Mouse (Mus musculus): ENCODE measurements around the gene Agbl4.

Agbl4 gene

DNA sequence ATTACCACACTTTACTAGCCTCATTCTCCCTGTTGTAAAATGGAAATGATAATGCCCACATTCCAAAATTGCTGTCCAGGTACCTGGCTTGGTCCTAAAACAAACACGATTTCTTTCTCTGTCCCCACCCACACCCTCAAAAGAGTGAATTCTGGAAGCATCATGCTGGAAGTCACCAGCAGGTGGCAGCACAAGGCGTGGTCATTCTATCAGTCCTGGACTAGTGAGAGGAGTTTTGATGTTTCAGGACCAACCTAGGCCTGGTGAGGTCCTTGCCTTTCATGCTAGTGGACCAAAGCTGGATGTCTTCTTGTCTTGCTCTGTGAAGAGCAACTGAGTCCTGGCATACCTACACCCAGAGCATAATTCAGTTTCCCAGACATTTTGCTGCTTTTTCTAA is 1098.5 kb downstream of the Agbl4 start:
- DNase-seq (ENCODE audit: low spot score in 2 of 2), result peak in 1 of 2 experiments; percentile 82

DNA sequence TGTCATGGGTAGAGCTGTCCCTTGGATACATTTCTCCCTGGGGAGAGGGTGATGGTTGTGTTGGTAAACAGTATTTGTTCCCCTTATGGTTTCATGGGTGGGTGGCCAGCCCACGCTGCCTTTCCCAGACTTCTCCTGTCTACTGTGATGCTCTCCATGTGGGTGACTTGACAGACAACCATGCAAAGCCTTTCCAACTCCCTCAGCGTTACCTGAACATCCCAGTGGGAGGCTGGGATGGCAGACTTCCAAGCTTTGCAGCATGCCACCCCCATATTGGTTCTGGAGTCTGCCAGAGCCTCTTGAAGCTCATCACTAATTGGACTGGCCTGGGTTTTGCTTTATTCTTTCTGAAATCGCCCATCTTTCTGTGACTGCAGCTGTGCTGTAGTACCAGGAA is 1101.3 kb downstream of the Agbl4 start:
- peak; percentile 72 to 87 for DNase-seq (ENCODE audit: low spot score in 2 of 2)

DNA sequence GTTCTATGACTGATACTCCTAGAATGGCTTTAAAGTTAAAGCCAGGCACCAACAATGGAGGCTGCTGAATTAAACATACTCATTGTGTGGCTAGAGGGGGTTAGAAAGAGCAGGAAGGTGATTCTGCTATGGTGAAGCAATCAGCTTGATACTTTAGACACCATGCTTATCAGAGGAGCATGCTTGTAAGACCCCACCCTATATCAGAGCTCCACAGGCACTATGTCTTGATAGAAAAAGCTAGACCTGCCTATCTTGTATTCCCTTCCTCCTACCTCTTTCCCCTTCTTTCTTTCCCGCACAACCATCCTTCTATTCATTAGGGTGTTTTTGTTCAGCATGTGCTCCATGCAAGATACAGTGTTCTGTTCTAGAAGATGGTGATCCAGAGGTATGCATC is 1104.0 kb downstream of the Agbl4 start:
- no peak for DNase-seq (ENCODE audit: low spot score in 2 of 2)

DNA sequence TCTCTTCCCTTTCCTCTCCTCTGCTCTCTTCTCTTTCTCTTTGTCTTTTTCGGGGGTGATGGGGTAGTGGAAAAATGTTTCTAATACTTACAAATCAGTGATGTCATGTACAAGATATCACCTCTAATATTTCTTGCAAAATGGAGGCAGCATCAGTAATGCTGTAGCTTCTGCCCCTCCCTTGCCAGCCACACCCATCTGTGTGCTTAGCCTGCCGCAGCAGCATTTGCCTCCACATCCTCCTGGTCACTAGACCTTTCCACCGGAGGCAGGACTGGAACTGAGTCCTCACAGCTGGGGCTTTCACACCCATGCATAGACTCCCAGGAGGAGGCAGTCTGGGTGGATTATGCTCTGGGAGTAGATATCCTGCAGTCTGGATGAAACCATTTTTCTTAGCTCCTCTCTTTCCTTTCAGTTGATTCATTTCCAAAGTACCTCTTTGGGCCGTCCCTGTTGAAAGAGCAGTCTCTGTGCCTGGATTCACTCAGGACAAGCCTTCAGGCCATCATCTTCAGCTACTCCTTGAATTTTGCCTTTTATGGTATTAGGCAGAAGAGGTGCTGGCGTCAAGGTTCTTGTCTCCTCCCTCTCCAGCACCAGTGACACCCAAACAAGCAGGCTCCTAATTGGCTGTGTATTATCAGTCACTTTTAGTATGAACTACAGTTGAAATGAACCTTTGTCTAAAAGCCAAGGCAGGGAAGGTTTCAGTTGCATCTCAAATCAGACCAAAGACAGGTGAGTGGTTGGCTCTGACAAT is 1105.7 kb downstream of the Agbl4 start:
- no peak for DNase-seq (ENCODE audit: low spot score in 2 of 2)

DNA sequence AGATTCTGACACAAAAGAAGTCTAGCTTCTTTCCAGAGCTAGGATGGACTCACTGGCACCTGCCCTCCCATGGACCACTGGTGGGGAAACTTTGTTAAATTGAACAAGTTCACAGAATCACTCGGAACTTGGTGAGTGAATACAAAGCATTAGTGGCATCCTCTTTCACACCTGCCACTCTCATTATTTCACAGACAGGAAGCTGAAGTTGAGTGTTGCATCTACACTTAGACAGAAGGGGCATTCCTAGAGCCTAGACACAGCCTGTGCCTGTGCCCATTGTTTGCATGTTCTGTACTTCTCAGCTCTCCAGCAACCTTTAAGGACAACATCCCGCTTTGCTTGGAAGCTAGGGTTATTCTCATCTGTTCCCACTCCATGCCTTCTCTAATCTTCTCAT is 1107.5 kb downstream of the Agbl4 start:
- DNase-seq (ENCODE audit: low spot score in 2 of 2), result no peak

DNA sequence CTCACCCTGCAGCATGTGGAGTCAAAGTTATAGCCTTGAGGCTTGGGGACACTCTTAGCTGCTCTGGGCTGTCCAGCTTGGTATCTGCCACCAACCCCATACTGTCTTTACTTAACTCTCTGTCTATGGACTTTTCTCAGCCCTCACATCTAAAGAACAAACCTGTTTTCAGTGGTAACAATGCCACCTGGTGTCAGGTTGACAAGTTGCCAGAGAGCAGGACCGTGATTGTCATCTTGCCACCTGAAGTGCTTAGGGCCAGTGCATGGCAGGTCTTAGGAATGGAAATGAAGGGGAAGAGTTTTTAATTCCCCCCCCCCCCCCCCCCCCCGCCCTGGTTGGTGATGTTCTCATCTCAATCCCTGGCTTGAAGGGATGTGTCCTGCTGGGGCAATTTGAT is 1112.7 kb downstream of the Agbl4 start:
- DNase-seq (ENCODE audit: low spot score in 2 of 2), result no peak

DNA sequence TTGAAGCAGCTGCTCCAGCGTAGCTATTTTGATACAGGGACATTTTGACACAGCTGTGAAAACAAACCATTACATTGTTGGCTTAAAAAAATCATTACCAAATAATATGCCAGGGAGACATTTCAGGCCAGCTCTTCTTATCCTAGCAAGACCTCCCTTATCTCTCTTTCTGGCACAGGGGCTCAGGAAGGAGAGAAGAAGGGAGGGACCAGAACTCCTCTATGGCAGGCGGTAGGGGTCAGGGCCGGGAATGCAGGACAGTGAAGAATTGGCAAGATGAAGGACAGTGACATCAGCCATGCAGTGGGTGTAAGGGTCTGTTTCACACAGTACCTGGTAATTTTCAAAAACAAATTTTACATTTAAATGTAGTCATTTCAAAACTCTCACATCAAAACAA is 1116.5 kb downstream of the Agbl4 start:
- DNase-seq (ENCODE audit: low spot score in 2 of 2), result no peak

DNA sequence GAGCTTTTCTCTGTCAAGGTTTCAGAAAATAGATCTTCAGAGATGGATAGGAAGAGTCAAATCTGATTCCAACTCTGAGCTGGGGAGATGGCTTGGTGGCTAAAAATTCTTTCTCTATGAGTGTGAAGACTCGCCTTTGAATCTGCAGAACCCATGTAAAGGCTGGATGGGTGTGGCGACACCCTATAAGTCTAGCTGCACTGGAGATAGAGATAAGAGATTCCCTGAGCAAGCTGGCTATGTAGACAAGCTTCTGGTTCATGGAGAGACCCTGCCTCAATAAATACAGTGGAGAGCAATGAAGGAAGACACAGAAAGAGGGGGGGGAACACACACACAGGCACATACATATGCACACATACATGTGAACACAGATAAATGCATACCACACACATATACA is 1118.7 kb downstream of the Agbl4 start:
- DNase-seq (ENCODE audit: low spot score in 2 of 2), result no peak

DNA sequence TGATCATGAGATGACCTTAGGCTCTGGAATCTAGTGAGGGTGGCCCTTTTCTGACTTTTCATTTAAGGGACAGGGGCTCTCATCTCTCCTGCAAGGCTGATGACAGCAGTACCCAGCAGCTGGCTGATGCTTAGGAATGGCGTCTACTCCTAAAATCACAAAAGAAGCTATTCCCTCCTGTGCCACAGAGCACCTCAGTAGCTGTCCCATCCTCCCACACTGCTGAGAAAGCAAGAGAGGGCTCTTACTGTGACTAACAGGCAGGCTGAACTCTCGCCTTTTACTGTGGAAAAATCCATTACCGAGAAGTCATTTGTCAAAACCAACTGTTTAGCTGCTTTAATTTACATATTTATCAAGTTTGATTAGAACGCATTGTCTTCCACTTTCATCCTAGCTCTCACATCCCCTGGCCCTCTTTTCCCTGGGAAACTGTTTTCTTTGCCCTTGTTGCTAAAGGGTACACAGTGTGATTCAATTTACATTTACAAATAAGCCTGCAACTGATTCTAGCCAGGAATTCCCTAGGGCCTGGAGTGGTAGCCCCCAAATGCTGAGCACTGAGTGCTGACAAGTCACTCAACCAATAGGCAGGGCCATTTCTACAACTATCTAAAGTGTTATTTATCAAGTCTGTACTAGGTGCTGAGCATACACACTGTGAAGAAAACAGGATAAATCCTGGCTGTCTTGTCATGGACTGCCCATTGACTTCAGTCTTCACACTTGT is 1119.8 kb downstream of the Agbl4 start:
- DNase-seq (ENCODE audit: low spot score in 2 of 2), result no peak

DNA sequence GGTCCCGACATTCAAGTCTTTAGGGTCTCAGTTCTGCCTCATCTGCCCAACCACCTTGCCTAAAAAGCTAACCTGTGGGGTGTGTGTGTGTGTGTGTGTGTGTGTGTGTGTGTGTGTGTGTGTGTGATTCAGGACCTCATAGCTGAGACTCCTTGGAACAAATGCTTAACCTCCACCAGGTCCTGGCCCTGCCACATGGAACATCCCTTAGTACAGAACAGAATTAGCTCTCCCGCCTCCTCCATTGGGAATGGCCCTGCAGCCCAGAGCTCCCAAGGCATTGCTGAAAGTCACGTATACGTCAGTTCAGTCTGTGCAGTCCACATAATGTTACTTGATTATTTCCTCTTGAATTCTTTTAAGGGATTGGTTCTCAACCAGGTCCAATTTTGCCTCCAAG is 1120.7 kb downstream of the Agbl4 start:
- DNase-seq (ENCODE audit: low spot score in 2 of 2), result no peak

DNA sequence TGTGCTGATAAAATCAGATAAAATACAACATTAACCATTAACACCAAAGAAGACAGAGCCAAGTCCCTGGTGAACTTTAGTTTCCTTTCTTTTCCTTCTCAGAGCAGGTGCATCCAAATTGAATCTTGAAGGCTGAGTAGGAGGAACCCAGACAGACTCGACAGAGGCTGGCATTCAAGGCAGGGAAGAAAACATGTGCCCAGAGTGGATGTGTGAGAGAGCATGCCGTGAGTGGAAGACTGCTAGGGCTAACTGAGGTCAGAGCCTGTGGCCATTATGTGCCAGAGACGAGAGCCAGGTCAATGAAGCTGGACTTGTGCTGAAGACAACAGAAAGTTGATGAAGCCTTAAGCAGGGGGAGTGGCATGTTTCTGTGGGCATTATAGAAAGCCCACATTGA is 1121.8 kb downstream of the Agbl4 start:
- DNase-seq (ENCODE audit: low spot score in 2 of 2), result no peak

DNA sequence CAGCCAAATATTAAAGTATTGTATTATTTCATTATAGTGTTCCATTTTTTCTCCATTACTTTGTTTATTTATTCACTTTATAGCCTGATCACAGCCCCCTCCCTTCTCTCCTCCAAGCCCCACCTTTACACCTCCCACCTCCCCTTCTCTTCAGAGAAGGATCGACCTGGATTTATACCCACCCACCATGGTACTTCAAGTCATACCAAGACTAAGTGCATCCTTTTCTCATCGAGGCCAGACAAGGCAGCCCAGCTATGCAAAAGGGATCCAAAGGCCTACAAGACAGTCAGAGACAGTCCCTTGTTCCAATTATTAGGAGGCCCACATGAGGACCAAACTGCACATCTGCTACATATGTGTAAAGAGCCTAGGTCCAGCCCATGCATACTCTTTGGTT is 1122.5 kb downstream of the Agbl4 start:
- no peak for DNase-seq (ENCODE audit: low spot score in 2 of 2)

DNA sequence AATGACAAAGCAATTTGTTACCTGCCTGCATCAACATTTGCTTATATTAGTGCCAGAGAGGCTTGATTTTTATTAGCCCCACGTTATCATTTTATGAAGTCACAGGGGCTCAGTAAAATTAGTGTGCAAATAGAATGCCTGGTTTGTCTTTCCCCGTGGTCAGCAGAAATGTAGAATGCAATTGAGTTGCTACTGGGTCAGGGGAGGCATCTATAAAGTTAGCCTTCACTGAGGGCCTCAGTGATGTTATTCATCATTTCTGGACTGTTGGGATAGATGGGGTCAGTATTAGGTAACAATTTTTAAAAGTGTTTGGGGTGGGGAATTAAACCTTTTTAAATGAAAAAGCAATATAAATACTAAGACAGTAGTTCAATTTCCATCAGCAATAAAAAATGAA is 1125.5 kb downstream of the Agbl4 start:
- DNase-seq (ENCODE audit: low spot score in 2 of 2), result no peak

DNA sequence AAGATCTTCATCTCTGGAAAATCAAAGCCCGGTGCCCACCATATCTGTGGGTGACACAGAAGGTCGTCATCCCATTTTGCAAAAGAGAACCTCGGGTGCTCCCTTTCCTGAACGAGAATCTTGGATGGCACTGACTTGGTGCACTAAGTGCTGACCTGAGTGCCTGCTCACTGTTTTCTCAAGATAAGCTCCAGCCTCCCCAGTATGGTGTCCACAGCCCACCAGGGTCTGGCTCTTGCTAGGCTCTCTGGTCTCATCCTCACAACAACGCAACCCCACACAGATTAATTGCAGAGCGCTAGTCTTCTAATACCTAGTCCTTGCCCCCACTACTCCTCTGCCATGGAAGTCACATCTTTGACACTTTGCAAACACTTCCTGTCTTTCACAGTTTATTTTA is 1131.5 kb downstream of the Agbl4 start:
- DNase-seq (ENCODE audit: low spot score in 2 of 2), result no peak

DNA sequence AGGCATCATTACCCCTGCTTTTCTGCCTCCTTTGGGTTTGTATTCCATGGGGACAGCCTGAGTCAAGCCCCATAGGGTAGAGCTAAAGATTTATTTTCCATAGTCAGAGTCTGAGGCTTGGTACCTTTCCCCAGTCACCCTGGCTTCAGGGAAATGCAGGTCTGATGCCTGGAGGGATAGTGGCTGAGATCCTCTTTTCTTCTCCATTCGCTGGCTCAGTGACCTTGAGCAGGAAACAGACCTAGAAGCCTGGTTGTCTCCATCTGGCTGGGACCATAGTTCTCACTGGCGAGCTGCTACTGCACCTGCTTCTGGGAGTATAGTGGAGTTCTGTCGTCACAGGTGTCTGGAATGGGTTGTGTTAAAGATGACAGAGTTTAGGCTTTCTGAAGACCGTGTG is 1132.5 kb downstream of the Agbl4 start:
- no peak for DNase-seq (ENCODE audit: low spot score in 2 of 2)

DNA sequence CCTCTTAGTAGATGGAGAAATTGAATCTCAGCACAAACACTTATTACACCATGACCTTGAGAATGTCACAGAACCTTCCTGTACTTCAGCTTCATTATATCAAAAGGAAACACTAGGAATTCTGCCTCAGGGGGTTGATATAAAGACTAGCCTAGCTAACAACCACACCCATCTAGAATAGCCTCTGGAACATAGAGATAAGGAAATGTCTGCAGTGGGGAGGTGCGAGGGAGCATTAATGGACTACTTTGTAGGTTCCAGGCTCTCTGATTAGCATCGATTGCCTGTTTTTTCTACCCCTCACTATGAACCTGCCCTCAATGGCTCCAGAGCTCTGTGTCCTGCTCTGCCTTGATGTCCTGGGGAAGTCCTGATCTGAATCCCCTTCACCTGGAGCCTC is 1133.1 kb downstream of the Agbl4 start:
- DNase-seq (ENCODE audit: low spot score in 2 of 2), result no peak

DNA sequence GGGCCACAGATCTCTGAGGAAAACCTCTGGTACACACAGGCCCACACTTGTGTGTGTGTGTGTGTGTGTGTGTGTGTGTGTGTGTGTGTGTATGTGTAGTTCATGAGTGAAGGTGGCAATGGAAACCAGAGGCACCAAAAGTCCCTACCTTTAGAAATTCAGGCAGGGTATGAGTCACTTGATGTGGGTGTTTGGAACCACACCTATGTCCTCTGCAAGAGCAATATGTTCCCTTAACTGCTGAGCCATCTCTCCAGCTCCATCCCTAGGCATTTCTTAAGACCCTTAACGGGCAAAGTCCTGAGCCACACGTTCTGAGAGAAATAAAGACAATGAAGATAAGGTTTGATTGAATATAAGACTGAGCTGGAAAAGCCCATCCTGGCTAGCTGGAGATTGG is 1147.2 kb downstream of the Agbl4 start:
- no peak for DNase-seq (ENCODE audit: low spot score in 2 of 2)

DNA sequence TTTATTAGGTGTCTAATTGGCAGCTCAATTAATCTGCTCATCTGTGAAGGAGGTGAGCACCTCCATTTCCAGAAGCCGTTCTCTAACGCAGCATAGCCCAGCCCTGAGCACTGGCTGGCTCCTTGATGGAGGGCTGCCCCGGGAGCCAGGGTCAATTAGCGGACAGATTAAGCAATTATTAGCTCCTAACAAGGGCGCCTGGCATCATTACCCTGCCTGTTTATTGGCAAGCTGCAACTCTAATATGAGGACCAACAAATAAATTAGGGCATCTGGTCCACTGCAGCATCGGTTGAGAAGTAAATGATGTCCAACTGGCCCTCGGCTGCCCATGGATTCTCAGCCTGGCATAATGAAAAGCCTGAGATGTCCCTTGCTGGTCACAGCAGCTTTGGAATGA is 1148.5 kb downstream of the Agbl4 start:
- DNase-seq (ENCODE audit: low spot score in 2 of 2), result no peak

DNA sequence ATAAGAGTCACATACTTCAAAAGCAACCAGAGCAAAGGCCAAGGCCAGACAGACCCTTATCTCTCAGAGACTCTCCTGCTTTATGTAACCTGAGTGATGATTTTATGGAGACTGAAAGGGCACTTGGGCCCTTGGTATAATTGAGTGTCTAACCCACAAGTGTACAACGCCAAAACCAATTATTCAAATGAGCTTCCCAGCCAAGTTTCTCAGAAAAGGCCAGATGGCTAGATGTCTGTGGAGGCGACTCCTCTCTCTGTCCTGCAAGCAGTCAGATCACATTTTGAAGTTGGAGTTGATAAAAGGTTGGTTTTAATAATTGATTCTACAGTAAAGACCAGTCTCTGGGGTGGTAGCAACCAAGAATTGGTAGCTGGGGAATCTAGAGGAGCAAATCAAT is 1158.0 kb downstream of the Agbl4 start:
- DNase-seq (ENCODE audit: low spot score in 2 of 2), result no peak

DNA sequence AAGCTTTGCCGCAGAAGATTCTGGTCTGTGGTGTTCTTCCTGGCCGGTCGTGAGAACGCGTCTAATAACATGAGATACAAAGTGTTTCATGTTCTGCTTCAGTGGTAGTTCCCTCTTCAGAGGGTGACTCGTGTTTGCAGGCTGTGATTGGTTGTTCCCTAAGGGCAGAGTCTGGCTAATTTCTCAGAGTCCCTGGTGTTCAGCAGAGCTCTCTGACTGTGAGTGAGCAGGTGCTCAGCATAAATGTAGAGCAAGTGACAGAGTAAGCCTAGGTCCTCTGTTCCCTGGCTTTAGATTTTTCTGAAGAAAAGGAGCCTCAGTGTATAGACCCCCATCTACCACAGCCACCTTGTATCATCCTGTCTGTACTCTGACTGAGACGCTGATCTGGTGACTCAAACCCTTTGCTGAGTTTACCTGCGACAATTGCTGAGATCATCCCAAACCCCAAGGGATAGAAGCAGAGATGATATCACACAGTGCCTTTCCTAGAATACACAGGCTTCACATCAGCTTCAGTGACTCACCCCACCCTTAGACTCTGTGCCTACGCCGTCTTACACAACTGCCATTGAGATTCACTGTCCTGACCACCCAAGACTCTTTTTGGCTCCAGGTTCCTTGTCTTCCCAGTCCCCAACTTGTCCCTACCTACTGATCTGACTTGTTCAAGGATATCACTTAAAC is 1179.8 kb downstream of the Agbl4 start:
- DNase-seq (ENCODE audit: low spot score in 2 of 2), result no peak

DNA sequence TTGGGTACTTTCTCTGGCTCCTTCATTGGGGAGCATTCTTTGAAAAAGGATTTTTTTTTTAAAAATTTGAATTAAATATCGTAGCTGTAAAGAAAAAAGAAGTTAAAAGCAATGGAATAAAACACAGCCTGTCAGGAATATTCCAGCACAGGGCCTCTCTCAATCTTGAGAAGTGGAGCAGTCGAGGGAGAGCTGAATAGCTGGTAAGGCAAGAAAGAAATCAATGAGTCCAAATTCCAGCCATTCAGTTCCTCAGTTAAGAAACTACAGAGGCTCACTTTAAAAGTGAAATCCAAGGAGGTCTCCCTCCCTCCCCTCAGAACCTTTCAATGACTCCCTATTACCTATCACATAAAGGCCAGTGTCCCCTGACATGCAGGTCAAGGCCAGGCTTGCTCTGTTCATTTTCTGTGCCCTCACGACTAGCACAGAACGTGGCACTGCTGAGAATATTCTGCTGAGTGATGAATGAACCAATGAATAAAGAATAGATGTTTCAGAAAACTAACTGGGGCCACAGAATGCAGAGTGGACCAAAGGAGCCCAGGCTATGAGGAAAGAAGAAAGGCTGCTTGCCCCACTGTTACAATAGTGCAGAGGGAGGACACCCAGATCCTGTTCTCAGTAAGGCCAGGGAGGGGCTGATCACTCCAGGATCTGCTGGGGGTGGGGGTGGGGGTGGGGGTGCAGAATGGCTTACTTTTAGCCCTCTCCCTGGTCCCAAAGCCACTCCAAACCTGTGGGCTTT is 1181.8 kb downstream of the Agbl4 start:
- DNase-seq (ENCODE audit: low spot score in 2 of 2), result no peak

DNA sequence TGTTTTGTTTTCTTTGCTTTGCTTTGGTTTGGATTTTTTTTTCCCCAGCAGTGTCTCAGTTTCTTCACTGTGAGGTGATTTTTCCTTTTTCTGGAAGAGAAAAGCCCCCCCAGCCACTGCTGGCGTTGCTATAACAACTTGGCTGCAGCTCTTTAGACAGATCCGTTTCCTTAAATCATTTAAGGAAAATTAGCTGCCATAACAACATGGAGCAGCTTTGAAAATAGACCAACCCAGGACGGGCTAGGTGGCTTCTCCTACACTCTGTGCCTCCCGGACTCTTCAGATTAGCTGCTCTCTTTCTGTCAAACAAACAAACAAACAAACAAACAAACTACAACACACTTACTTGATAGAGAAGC is 1182.4 kb downstream of the Agbl4 start:
- peak in 1 of 2 experiments; percentile 20 for DNase-seq (ENCODE audit: low spot score in 2 of 2)

Measured in left cerebral cortex, adult 9 months (tissue).